Mouse (Mus musculus) ES-Bruce4 (cell line): ENCODE measurements around the gene Gnaq.

ENCODE experiments used
- CTCF ChIP-seq: IDR thresholded peaks from one replicate; pipeline ENCODE4 v1.8.1; 2011; ENCODE audit warnings: low read depth, low read length
- EP300 ChIP-seq: IDR thresholded peaks from 2 replicates; pipeline ENCODE4 v1.6.1; 2011; ENCODE audit warnings: low read depth, low read length; ENCODE audit not compliant: insufficient read depth

- TF ChIP-seq EP300 (no peak), CTCF (no peak)
Measured at GRCm38 (mm10) chr19:16238512-16238911, 105.9 kb downstream of the Gnaq start.
